Mouse (Mus musculus) left cerebral cortex, adult 8-10 months (tissue): ENCODE data around the gene Whamm. TPM values are rescaled to one million over a fixed set of nuclear protein-coding genes. Genes with fewer than 3 reads are reported as not detected.

ENCODE experiments used
- DNase-seq, 2 experiments: peaks; one replicate each; pipeline ENCODE4 v3.0.0; 2022; ENCODE audit warnings: low spot score in 2 of 2
- total RNA-seq, 4 experiments: library from RNA; stranded (reverse); gene quantifications; 2 replicates each; pipeline ENCODE4 v1.2.4; 2022

Whamm gene
- total RNA-seq, 4 experiments from 2014 or later: 13.9 to 21.3 (median 18.9) TPM

DNA sequence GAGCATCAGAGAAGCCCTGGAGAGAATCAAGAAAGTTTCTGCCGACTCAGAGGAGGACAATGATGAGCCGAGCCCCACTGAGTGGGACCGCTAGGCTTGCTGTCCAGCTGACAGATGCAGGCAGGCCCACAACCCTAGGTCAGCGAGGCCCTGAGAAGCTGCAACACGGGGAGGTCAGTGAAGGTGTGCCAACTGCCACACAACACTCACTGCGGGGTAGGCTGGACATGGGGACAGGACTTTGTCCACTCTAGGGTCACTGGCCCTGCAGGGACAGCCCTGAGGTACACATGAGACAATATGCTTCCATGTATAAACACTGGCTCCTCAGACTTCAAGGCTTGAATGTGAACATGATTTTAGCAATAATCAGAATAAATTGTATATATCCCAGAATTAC, 25.0 kb downstream of the Whamm start:
- no peak for DNase-seq

DNA sequence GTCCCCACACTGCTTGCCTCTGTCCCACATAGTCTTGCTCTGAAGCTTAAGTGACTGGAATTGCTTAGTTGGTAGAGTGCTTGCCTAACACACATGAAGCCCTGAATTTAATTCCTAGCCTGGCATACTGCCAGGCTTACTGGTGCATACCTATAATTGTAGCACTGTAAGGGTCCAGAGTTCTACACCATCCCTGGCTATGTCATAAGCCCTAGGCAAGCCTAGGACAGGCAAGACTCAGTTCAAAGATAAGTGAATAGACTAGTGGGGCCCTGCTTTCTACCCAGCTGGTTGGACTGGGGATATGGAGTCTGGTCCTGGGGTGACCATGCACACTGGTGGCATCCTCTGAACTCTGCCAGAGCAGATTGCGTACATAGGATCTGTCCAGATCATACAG, 26.6 kb downstream of the Whamm start:
- no peak for DNase-seq

DNA sequence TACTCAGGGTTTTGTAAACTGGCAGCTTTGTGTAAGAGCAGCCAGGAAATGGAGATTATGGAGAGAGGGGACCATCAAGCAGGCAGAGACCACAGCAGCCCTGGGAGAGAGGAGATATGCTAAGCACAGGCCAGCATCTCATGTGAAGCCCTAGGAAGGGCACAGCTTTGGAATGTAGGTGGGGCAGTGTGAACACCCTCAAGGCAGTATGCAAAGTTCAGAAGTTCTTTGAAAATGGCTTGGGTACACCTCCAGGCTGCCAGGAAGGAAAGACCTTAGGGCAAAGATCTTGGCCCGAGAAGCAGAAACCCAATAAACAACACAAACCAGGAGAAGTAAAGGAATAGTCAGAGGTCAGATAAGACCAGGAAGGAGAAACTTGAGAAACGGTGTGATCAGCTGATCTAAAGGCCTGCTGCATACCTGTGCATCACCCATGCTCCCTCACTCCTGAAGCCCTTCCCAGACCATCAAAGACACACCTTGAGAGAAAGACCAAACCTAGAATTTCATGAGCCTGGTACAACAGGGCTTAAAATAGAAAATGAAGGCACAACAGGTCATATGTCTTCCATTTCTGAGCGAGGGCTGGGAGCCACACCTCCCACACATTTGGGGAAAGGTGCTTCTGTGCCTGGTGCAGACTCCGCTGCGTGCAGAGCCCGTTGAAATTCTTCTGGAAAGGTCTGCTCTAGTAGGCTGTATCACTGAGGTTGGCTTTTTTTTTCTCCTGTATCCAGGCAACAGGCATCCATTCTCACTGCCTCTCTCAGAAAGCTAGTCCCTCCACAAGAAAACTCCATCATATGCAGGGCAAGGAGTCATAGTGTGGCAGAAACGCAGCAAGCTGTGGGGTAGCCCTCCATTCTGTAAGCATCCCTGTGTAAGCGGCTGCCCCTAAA, 28.6 kb downstream of the Whamm start:
- DNase-seq: peak in 1 of 2 experiments; percentile 55

DNA sequence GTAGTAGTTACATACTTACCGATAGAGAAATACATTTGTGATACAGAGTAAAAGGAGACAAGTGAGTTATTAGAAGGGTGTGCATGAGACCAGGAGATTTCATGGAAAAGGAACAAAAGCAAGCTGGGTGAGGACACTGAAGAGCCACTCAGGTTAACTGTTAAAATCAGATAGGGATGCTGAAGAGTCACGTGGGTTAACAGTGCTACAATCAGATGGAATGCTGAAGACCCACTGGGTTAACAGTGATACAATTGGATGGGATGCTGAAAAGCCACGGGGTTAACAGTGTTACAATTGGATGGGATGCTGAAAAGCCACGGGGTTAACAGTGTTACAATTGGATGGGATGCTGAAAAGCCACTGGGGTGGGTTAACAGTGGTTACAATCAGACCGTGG, 33.9 kb downstream of the Whamm start:
- no peak for DNase-seq

DNA sequence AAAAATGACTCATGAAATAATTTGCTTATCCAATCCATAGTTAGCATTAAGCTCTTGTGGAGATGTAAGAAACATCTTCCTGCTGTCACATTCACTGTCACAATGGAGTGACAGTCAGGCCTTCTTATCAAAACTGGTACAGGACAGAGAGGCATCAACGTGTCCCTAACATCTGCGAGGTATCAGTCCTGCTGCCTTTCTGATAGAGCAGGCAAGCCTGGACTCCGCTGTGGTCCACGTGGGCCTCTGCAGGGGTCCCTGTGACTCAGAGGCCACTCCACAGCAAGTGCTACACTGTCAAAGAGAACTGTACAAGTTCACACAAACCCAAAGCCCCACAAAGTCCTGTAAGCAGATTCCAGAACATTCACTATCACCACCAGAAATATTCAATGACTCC, 34.4 kb downstream of the Whamm start:
- DNase-seq: no peak

DNA sequence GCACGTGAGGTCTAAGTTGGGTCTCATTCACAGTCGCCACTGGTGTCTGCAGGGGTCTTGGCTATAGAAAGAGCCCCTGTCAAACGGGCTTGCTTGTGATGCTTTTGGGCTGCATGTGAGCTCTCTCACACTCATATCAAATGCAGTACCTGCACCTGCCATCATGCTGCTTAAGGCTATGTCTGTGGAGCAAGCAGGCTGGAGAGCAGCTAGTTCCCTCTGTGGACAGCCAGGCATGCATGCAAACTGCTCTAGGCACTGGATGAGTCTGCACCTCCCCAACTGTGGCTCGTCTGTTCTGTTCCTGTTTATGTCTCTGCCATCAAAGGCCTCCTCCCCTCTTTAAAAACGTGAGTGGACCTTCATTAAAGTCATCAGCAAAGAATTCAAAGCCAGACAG, 35.4 kb downstream of the Whamm start:
- no peak for DNase-seq

DNA sequence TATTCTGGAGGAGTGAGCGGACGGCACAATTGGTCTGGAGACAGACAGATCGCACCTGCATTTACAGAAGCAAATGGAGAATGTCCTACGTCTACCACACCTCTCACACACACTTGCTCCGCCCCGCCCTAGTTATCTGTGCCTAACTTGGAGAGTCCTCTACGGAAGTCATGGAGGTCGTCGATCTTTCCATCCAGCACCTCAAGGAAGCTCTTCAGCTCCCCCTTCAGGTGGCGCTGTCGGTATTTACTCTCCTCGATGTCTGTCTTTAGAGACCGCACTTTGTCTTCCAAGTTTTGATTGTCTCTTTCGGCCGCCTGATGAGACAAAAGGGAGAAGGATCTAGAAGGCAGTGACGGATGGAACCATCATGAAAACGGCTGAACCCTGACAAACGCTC, 39.1 kb downstream of the Whamm start:
- no peak for DNase-seq

DNA sequence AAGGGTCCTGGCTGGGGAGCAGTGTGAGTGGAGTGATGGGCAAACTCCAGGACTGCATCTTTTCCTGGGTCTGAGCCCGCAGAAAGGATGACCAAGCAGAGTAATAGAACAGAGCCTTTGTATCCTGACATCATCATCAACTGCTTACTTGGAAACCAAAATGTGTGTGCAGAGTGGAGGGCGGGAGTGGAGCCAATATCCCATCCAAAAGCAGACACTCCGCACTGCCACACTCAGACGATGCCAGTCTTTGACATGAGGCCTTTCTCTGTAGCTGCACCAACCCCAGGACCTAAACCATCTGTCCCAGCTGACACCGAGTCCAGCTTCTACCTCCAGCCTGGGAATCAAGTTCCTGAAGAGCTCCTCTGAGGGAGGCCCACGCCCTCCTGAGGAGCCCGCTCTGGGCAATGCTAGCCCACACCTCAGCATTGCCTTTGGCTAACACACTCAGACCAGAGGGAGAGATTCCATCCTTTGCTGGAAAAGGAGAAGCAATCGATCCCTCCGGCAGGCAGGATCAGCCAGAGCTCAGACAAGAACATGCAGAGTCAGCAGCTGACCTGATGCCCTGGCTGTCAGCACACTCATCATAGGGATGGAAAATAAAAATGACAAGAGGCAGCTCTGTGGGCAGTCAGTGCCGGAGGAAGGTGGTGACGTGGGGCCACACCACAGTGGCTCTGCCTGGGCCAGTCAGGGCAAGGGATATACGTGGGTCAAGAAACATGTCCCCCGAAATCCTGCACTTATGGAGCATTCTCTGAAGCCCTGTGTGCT, 42.0 kb downstream of the Whamm start:
- no peak for DNase-seq

DNA sequence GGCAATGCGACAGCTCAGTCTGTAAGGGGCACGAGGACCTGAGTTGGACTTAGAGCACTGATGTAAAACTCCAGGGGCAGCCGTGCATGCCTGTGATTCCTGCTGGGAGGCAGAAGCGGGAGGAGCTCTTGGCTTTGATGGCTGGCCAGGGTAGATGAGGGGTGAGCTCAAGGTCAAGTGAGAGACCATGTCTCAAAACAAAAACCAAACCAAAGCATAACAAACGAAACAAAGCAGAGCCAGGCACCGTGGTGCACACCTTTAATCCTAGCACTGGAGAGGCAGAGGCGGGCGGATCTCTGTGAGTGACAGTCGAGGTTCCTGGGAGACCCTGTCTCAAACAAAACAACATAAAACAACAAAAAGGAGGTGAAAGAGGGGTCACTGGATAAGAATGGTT, 44.0 kb downstream of the Whamm start:
- no peak for DNase-seq

DNA sequence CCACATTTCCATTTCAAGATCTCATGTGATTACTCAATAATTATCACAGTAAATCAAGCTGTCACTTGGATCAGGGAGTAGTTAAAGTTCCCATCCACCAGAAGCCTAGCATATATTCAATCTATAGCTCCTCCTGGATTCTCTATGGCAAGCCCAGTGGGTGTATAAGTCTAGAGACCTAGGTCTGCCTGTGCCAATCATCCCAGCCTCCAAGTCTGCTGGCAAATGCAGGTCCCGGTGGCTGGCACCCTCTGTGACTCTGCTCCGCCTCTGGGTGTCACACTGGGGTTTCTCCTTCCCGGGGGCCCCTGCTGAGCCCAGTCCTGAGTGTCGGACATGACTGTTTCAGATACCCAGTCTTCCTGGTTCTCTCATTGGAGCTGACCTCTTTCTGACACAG, 51.7 kb downstream of the Whamm start:
- no peak for DNase-seq

DNA sequence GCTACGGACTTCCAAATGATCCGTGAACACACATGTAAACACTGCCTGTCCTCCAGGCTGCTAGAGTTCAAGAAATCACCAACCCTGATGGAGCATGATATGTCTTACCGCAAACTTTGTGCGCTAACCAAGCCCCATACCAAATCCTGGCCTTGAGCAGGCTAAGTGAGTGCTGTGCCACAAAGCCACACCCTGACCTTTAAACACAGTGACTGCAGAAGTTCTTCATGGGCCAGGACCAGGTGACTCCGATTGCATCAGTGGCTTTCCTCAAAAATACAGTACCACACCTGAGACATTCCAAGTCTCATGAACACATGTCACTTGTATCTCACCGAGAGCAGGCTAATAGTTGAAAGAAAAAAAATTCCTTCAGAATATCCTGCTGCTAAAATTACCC, 52.7 kb downstream of the Whamm start:
- no peak for DNase-seq

DNA sequence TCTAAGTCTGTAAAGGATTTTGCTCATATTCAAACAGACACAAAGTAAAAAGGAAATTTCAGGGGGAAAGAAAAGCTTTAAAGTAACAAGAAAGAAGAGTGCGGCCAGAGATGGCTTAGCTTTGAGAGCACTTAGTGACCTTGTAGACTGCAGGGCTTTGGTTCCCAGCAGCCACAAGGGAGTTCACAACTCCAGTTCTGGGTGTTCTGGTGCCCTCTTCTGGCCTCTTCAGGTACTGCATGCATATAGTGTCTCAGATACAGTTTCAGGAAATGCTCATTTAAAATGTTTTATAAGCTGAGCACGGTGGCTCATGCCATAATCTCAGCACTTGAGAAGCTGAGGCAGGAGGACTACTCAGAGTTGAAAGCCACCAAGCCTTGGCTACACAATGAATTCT, 55.4 kb downstream of the Whamm start:
- DNase-seq: no peak

DNA sequence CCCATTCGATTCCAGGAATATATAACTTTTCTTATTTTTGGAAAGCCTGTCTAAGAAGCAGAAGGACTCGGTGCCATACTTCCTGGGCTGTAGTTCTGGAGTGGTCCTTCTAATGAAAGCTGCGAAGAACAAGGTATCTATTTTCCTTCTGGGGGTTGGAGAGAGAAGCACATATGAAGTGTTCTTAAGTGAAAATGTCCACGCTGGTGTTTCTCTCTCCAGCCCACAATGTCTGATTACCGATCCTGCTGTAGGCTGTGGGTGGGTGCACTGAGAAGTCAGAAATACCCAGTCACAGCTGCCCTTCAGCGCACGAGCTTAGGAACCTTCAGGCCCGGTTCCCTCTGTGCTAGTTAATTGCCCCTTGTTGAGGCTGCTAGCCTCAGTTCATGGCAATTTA, 60.2 kb downstream of the Whamm start:
- peak in 1 of 2 experiments; percentile 34 for DNase-seq

DNA sequence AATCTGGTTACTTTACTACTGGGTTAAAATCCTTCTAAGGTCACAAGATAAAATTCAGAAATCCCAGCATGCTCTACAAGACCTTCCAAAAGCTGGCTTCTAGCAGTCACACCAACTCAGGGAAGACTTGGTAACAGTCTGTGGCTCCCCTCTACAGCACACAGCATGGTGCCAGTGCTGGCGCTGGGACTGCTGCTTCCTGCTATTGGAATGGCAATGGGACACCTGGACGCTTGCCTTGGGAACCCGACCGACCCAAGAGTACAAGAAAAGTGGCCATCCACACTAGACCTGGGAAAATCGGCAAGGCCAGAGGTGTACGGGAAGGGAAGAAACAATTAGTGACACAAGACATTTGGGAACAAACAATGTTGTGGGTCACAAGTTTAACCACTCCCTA, 61.5 kb downstream of the Whamm start:
- no peak for DNase-seq

DNA sequence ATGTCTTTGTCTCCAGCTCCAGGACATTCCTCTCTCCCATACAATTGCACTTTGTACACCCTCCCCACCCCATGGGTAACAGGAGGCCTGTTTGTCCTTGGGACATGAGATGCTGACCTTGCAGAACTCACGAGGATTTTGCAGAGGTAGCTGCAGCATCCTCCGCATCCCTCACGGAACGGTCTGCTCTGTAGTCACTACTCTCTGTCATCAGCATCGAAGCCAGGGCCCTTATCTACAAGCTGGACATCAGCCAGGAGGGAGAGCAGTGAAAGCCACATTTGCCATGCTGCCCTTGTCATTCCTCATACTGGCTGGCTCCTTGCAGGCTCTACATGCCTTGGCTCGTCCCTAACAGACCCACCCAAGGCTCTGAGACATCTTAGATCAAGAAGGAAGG, 70.0 kb downstream of the Whamm start:
- DNase-seq: no peak

DNA sequence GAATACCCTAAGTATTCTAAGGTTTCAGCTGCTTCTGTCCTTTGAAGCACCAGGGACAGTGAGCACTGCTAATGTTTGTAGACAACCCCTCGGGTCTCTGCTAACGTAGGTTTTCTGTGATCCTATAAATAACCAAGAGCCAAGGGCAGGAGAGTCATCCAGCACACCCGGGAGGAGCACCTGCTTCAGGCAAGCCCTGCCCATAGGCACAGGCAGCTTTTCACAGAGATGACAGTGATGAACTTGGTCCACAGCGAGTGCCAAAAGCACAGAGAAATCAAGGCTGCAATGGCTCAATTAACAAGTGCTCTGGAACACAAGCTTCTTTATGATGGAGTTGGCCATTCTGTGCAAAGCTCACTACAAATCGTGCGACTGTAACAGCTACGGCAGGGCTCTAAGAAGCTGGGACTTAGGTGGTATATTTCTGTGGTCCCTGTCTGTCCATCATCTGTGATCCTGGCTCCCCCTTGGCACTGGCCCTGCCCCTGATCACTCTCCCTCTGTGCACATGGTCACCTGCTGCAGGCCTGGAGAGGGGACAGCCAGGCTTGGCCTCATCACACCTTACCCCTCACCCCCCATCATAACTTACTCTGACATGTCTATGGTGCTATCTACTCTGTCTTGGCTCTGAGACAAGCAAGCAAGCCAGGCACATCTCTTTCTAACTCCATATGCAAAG, 73.6 kb downstream of the Whamm start:
- no peak for DNase-seq

Other genes starting within 250 kb of the Whamm start
- 100 to 1,000 TPM; 520 to 601 (median 552) TPM for gene Rps17, start 226.0 kb upstream of the Whamm start, total RNA-seq
- gene Cpeb1, start 115.8 kb upstream of the Whamm start, total RNA-seq: 100 to 1,000 TPM in 1 of 4 experiments, 10 to 100 TPM in 3; 90.7 to 103 (median 99.6) TPM
- 100 to 1,000 TPM; 146 to 157 (median 150) TPM for gene Ap3b2, start 77.3 kb upstream of the Whamm start, total RNA-seq
- gene BC048679, start 73.0 kb upstream of the Whamm start, total RNA-seq: not detected
- gene Fsd2, start 4.3 kb upstream of the Whamm start, total RNA-seq: under 1 TPM; 0.19 to 0.57 (median 0.26) TPM
- 10 to 100 TPM; 52.0 to 72.2 (median 56.2) TPM for gene Homer2, start 136.3 kb downstream of the Whamm start, total RNA-seq
- gene Ramac, start 191.7 kb downstream of the Whamm start, total RNA-seq: 10 to 100 TPM; 78.2 to 89.6 (median 84.4) TPM
- 10 to 100 TPM; 24.6 to 32.7 (median 27.1) TPM for gene 3110040N11Rik, start 218.2 kb downstream of the Whamm start, total RNA-seq